Mouse (Mus musculus) 3T3-L1 (cell line): ENCODE results near the gene Unc5c.

Experiments used
- DNase-seq: peaks from one replicate; pipeline ENCODE4 v3.0.0-alpha.2; 2015; ENCODE audit warnings: low read depth, low spot score

The Unc5c gene

DNA sequence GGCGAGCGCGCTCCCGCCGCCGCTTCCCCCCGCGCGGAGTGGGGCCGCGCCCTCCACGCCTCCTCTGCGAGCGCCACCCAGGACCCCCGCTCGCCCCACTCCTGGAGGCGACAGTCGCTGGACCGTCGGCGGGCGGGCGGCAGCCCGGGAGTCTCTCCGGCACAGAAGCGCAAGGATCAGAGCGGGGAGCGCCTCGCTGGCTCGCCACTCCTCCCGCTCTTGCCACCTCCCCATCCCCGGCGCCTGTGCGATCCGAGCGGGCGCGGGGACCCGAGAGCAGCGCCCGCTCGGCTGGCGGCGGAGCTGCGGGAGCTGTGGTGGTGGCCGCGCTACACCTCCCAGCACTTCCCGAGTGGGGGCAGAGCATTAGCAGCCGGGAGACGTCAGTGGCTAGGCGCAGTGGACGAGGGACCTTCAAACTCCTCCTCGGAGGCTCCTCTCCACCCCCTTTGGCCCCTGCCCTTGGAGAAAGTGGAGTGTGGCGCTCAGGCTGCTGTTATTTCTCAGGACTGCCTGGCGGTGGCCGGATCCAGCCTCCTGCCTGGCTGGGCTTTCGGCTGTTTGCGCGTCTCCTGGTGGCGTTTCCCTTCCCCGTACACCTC, at the start of gene Unc5c:
Gene Unc5c, plus strand, starts transcription at position 113 of the 602 bp plus-strand sequence.
- DNase-seq = peak; percentile 57

DNA sequence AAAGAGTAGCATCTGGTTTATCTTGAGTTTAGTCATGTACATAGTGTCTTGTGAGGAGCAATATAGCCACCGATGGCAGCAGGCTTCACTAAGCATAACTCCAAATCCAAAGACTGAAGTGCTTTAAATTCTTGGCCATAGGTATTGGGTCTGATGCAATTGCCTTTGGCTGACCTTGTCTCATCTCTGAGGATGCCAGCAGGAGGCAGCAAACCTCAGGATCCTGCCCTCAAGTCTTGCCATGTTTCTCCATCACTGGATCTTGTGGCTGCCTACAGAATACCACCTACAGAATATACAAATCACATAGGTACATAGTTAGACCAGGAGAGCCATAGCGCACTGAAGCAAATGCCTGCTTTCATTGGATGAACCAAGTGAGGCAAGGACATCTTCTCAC, 7.5 kb upstream of the Unc5c start:
- peak; percentile 38 for DNase-seq

DNA sequence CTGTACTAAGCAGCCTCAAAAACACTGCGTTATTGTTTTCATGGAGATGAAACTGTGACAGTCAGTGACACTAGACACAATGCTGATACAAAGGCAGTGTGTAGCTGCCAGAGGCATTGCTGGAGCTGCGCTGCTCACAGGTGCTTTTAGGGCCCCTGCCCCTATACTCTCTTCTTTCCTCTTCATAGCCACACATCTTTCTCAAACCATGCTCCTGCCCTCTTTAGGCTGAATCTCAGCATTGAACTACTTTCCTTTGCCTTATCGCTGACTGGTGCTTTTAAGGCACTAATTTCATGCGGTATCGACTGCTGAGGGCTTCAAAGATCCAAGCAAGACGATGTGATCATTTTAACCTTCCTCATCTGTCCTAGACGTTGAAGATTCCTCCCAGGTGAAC, 2.5 kb upstream of the Unc5c start:
- no peak for DNase-seq

DNA sequence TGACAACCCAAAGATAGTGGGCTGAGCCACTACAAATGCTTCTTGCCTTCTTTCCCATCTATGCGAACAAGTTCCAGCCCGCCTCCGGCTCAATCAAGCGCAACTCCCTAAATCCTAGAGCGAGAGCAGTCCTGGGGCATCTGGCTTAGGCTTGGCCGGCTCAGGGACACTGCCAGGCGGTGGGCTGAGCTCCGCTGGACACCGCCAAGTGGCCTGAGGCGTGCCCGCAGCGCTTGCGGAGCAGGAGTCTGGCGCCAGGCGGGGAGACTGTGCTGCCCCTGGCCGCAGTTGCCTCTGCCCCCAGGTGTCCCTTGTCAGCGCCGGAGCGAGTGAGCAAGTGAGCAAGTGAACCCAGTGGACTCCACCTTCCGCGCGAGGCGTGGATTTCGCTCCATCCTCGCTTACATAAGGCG, 319 bp upstream of the Unc5c start:
- DNase-seq = peak; percentile 32

DNA sequence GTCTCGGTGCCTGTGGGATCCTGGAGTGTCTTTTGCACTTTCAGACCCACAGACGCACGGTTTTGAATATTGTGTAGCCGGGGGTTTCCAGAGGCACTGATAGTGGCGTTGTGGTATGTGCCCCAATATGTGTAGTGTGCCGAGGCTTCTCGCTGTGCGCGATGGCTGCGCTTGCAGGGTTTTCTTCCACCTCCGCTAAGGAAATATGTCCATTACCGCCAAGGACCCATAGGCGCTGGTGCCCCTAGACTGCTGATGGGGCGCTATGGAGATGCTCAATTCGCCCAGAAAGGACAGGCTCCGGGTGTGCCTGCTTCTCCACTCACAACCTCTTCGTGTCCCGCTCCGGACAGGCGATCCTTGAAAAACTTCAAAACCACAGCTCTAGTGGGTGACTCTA, 1.0 kb downstream of the Unc5c start:
- DNase-seq = peak; percentile 27

DNA sequence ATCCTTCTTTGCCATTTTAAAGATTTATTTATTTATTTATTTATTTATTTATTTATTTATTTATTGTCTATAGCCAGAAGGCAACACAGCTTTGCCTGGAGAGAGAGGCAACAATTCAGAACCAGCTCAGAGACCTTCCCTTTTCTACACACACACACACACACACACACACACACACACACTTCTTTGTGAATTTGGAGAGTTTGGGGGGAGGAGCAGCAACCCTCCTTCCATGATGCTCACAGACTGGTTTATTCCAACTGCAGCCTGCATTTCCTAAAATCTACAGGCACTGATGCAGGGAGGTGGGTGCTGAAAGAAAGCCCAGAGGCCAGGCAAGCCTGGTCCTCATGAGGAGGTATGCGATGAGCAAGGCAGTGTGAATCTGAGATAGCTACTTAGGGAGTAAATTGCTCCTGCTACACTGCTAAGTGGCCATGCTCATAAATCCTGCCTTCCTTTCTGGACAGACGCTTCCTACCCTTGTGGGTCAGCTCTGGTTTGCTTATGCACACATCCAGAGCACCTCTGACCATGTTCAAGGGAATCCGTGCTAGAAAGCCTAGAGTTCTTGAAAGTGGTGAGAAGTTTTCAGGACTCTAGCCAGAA, 1.8 kb downstream of the Unc5c start:
- DNase-seq = no peak

DNA sequence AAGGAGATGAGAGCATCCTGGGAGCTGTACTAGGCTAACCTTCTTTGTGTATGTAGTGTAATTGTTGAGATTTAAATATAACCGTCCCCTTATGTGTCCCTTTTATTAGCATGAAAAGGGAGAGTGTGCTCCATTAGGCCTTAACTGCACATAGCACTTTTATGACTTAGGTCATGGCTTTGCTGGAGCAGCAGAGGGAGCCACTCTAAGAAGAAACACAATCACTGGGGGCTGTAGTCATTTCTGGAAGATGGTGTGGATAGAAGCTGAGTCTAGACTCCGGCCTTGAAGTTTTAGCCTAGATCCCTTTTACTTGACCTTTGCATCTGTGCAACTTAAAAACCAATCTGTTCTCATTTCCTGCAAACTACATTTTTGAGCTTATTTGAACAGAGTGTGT, 4.3 kb downstream of the Unc5c start:
- peak; percentile 17 for DNase-seq

DNA sequence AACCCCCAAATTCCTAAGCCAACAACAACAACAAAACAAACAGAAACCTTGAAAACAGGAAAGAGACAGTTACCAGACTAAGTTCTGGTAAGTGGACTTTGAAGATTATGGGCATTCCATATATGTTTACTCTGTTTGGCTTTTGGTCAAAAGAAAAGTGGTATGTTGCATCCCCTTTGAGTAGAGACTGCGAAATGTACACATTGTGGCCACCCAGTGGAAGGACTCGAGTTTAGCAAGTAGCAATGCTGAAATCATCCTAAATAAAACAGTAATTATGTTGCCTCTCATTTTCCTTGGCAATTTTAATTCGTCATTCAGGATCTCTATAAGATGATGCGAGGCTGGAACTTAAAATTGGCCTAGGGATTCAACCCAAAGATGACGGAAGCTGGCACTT, 8.2 kb downstream of the Unc5c start:
- DNase-seq = no peak

DNA sequence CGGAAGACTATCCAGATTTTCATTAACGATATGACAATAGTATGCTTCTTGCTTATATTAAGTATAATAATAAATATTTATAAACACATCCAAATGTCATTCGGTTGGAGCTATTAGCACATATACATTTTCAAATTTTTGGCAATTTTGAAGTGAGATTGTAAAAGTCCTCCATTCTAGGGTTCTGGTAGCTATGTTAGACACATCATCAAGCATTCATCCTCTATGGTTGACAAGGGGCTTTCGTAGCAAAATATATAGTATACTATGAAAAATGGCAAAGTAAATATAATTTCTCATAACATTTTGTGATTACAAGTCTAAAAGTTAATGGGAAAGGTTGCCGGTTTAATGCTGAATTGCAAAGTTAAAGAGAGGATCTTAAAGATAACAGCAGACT, 10.4 kb downstream of the Unc5c start:
- no peak for DNase-seq

DNA sequence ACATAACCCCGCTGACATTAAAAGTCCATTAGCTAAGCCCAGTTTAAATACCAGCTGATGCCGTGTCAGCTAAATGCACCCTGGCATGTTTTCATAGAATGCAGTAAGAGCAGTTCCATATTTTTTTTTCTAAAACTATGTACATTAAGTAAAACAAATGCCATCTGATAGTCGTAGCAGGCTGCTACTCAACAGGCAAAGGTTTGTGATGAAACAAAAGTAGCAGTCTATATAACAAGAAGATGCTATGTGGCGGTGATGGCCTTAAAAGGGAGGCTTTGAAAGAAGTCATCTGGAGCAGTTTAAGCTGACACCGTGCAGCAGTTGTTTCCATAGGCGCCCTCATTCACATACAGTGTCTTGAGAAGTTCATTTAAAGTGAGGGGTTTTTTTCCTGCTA, 10.9 kb downstream of the Unc5c start:
- no peak for DNase-seq

DNA sequence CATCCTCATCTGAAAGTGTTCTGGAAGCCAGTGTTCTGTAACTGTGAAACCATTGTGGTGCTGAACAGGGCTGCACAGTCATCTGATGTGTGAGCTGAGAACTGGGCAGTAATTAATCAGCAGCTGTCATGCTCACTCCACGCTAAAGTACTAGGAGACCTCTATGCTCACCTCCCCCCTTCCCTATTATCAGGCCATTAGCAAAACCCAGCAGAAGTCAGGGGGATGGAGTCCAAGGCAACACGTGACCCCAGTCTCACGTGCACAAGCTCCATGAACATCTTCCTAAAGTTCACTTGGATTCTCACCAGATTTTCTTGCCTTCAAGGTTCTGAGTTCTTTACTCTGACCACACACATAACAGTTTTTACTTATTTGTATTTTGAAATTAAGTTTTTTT, 11.7 kb downstream of the Unc5c start:
- no peak for DNase-seq

DNA sequence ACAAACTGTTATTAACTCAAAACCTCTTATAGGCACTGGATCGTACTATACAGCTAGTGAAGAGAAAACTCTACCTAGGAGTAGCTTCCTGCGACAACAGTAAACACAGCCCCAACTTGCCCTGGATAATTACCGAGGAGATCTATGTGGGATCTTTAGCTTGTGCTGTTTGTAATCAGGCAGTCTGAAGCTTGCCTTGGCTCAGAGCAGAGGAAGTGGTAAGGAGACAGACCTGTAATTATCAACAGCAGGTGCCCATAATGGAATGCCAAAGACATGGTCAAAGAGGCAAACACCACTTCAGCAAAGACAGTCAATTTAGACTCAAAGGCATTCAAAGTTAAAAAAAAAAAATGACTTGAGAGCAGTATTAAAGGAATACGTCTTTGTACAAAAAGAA, 17.4 kb downstream of the Unc5c start:
- no peak for DNase-seq

DNA sequence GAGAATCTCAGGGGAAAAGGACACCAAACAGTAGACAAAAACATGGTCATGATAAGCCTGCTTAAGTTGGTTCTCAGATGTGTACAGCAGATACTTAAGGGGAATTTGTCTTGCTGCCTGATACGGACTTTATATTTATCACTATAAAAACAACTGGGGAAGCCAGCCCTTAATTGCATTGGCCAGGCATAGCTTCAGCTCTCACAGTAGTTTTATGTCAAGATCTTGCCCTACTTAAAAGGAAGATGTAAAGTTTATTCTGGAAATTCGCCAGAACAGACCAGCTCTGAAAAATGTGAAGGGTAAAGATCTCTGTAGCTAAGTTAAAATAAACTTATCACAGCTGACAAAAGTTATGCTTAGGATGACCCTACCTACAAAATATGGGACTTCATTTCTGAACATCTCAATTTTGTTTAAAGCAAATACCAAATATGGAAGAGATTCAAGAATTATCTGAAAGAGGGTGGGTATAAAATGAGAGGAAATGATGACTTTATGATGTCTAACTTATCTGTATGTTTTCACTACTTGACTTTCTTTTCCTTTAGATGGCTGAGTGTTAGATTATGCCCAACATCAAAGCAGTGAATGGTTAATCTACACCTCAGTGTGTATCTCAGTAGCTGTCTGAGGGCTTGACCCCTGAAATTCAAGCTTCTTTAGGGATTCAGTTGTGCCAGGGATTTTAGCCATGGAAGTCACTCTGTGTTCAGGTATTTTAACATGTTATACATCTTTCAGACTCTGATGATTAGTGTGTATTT, 18.8 kb downstream of the Unc5c start:
- no peak for DNase-seq

DNA sequence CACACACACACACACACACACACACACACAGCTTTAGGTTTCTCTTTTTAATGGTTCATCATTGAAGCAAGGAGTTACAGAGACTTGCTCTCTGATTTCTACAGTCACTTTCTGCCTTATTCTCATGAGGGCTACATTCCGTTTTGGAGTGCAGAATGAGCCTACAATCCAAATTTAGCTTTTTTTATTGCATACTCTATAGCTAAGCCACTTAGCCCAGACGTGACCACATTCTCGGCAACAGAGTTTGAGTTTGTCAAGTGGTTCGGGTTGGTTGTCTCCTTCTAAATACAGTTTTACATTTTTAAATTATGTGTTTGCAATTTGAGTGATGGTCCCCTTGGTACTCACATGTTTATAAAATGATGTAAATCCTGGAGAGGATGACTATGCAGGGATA, 20.2 kb downstream of the Unc5c start:
- no peak for DNase-seq

DNA sequence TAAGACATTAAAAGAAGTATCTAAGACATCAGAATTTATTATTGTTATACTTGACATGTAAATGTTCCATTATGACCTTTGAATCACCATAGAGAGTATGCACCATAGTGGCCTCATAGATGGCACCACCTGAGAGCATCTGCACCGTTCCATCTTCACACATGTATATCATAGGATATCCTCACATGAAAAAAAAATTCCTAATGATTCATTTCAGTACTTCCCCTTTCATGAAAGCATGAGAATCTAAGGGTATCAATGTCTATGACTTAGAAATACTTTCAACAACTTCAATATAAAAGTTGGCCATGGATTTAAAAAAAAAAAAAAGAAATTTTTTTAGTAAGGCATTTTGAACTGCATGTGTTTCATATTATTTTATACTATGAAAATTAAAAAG, 25.6 kb downstream of the Unc5c start:
- DNase-seq = no peak

DNA sequence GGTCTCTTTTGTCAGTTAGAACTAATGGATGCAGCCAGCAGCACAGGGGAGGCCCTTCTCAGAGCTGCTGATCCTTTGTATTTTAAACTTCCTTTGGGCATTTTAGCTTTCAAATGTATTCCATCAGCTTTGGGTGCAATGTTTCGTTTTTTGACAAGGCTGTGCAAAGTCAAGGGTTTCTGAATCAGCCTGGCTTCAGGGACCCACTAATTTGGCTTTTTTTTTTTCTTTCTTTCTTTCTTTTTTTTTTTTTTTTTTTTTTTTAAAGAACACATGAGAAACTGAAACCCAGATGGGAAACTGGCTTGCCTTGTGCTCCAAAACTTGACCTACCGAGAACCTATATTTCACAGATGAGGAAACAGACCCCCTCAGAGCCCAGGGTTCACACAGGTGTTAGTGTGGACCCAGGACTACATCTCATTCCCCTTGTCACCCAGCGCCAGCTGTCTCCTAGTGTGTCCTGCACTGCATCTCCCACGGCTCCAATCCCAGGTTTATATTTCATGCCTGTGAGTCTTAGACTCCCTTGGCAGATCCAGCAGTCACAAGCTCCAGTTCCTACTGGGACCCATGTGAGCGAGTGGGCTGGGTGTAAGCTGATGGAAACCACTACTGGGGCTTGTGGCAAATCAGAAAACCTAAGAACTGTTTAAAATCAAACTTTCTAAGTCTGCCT, 26.4 kb downstream of the Unc5c start:
- peak; percentile 74 for DNase-seq

DNA sequence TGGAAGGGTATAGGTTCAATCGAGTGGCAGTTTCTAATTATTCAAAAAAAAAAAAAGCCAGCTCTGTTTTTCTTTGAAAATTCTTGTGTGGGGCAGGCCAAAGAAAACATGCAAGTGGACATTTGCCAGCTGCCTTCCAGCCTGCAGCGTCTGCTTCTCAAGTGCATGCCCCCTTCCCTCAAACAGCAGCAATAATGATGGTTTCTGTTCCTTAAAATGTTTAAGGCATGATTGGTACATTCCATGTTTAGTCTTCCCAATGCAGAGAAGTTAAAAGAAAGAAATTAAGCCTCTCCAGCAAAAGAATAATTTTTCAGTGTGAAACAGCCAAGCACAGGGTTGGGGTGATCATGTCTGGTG, 26.9 kb downstream of the Unc5c start:
- DNase-seq = peak; percentile 68

DNA sequence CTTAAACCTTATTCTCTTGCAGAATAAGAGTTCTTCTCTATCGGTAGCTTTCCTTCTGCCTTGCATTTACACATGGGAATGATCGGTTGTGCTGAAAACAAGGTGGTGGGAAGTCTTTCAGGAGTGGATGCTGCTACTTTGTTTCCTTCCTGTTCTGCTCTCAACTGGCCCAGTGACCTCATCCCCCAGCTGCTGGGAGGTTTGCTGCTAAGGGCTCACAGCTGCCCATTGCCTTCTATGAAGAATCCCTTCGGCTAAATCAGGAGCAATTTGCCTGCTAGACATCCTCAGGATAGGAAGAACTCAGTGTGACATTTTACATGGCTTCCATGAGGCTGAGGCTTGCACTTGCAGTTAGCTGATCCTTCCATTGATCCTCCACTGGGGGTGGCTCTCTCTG, 28.0 kb downstream of the Unc5c start:
- peak; percentile 14 for DNase-seq

DNA sequence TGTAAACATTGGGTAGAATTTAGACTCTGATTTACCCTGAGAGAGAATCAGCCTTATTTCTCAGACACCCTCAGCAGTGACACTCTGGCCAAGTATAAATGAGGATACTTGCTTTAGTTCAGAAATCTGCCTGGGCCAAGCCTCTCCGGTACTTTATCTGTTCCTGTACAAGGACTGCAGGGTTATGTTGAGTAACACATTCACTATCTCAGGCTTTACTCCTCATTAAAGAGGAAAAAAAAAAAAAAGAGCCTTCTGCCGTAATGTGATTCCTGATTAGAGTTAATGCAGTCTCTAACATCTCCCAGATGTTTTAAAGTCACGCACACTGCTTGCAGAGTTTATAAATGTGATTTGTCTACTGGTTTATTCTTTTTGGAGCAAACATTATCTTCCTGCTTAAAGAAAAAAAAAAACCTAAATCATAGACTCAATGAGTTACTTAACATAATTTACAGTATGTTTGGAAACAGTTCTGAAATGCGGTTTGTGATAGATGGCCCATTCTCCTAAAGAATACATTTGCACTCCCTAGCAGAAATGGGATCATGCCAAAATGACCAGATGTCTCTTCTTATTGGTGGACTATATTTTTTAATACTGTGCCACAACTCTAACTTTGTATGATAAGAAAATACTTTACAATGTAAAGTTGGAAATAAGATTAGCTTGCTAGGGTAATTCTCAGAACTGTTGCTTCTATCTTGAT, 33.5 kb downstream of the Unc5c start:
- peak; percentile 43 for DNase-seq

DNA sequence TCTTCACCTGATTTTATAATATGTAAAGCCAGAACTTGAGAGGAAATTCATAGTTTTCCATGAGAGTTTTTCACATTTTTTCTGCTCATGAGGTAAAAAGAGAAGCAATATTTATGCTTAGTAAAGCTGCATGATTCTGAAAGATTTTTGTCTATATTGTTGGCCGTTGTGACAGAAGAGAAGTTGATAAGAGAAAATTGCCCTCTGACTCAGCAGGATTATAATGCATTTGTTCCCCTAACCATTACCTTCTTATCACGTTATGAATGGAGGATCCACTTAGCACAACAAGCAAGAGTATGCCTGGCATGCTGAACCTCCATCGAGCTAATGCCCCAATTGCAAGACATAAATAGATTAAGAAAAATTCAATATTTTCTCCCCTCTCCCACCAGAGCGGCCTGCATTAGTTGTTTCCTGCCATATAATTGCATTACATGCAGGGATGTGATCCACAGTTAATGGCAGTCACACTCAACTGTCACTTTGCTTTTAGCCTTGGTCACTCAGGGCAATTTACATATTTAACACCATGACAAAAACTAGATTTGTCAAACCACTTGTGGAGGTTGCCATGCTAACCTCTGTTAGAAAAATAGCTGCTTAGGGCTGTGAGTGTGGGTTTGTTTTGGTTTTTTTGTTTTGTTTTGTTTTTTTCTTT, 37.0 kb downstream of the Unc5c start:
- no peak for DNase-seq

DNA sequence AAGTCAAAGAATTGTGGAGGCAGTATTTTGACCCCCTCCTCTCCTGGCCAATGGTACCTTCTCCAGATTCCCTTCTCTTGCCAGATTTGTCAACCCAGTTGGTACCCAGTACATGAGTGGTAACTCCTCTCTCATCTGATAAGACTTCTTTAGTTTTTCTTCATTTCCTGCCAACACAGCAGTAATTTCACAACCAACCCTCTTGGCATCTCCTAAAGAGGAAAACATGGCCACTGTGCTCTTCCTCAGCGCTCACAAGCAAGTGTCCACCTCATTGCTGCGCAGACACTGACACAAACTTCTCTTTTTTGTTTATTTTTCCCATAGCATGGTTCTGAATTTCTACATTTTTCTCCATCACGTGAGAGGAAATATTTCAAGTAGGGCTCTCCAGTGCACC, 38.3 kb downstream of the Unc5c start:
- no peak for DNase-seq
